Mouse (Mus musculus) frontal cortex, postnatal 14 days (tissue): ENCODE results near the gene Txnrd2.

Experiments
- DNase-seq, 2 experiments: peaks; one replicate each; pipeline ENCODE4 v3.0.0; 2022; ENCODE audit warnings: low spot score in 2 of 2

The Txnrd2 gene

DNA sequence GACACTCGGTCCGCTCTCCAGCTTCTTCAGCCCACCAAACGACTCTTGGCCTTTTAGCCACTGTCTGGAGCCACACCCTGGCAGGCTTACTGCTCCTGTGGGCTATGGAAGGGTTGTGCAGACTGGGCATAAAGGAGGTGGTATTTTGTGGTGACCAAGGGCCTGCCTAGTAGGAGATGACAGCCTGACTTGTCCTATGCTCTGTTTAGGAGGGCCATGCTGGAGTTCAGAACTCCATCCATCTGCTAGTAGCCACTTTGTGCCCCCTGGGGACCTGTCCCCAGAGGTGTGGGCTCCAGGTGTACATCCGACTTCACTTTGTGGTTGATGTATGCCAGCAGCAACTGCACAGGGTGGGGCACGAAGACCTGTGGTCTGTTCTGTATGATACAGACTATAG lies 32.6 kb upstream of the Txnrd2 start:
- DNase-seq, result no peak

- DNase-seq, result no peak
These were observed 32.1 kb upstream of the Txnrd2 start for GRCm38 (mm10) chr16:18394056-18394455.

- no peak for DNase-seq
These were observed 31.2 kb upstream of the Txnrd2 start for GRCm38 (mm10) chr16:18394777-18395619.

GRCm38 (mm10) chr16:18395620-18396036 lies 30.6 kb upstream of the Txnrd2 start:
- no peak for DNase-seq

GRCm38 (mm10) chr16:18396201-18396600 lies 30.0 kb upstream of the Txnrd2 start:
- no peak for DNase-seq

- no peak for DNase-seq
These were observed 29.2 kb upstream of the Txnrd2 start for GRCm38 (mm10) chr16:18396791-18397621.

- DNase-seq, result no peak
These were observed 26.2 kb upstream of the Txnrd2 start for GRCm38 (mm10) chr16:18400028-18400427.

DNA sequence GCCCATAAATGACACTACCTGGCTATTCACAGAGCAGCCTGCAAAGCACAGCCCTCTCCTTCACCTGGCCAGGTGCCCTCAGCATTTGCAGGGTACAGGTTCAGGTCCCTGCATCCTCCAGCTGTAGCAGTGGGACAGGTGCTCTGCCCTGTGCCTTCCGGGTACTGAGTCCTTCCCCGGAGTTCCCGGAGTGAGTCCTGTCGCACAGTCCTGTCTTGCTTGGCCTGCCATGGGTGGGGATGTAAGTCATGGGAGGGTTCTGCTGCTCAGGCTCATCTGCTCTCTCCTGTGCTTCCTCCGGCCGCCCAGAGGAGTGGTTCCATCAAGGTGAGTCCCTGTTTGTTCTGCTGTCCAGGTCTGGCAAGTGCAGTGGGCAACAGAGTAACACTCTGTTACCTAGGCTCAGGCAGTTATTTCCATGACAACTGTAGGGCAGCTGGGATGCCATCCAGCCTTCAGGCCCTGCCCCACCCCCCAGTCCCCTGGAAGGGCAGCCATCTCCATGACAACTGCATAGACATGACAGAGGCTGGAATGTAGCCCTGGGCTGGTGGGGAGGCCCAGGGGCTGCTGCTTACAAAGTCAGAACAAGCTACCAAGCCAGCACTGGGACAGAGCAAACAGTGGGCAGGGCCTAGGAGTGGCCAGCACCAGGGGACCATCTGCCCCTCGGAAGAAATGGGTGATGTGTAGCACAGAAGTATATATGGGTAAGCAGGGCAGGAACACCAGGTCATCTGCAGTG lies 25.5 kb upstream of the Txnrd2 start:
- no peak for DNase-seq

- DNase-seq, result no peak
These were observed 22.9 kb upstream of the Txnrd2 start for GRCm38 (mm10) chr16:18403285-18403684.

DNA sequence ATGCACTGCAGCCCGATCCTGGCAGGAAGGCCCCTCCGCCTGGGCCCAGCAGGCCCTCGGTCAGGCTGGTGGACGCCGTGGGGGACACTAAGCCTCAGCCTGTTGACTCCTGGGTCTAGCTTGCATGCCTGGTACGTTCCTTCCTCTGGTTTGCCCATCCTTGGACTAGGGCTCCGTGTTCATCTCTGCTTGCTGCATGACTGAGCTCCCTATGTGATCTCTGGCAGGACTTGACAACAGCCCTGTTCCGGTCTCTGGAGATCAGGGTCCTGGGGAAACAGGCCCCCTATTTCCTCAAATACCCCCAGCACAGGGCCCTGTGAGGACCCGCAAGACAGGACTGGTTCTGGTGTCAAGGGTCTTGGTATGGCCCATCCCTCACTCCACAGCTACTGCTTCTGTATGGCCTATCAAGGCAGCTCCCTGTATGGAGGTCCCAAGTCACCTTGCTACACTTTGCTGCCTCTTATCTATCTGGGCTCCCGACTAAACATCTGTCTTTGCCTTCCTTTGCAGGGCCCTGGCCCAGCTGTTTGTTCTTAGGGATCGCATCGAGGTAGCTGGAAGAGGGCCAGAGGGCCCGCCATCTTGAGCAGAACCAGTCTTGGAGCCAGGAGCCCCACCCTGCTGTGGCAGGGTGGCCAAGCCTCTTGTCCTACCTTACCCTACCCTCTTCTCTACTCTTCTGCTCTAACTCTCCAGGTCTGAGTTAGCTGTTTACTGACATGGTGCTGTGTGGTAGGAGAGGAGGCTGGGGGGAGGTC lies 20.9 kb upstream of the Txnrd2 start:
- no peak for DNase-seq

DNA sequence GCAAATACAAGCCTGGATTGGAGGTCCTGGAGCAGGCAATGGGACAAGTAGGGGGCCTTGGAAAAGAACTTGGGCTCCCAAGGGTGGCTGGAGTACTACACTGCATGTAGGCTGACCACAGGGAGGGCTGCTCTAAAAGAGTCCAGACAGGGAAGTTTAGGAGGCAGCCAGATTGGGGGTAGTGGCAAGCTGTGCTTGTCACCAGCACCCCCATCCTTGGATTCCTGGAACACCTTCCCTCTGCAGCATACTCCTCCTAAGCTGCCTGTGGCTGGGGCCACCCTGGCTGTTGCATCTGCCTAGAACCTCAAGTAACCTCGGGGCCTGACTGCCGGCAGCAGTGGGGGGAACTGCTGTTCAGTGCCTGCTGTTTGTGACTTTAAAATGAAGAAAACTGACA lies 20.3 kb upstream of the Txnrd2 start:
- no peak for DNase-seq

DNA sequence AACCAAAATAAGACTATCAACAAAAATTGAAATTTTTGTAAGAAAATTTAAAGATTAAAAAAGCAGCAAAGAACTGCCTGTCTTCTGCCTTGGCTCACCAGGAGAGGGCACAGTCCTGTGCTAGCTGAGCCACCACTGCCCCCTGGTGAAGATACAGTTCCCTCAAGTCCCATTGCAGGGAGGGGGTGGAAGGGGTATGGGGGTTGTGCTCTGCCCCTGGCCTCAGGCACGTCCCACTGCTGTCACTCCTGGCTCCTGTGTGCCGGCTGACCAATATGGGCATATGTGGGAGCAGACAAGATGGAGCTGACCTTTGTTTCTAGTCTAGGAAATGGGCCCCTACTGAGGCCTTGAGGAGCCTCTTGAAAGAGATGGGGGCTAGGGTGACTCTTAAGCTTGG lies 19.9 kb upstream of the Txnrd2 start:
- peak in 1 of 2 experiments; percentile 56 for DNase-seq

DNA sequence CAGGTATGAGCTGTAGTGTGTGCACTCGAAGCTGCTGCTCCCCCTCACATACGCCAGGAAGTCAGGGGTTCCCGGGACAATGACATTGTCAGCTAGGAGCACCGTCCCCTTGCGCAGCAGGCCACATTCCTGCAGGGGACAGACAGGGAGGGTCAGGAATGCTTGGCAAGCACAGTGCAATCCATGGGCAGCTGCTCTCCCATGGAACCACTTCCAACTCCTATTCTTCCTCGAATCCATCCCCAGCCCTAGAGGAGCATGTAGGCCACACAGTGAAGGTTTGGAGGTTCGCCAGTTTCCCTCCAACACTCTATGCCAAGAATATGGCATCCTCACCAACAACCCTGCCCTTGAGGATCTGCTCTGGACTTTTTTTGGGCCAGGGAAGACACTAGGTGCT lies 18.3 kb upstream of the Txnrd2 start:
- DNase-seq, result no peak

- DNase-seq, result no peak
These were observed 16.4 kb upstream of the Txnrd2 start for GRCm38 (mm10) chr16:18409776-18410175.

GRCm38 (mm10) chr16:18410418-18410817 lies 15.8 kb upstream of the Txnrd2 start:
- DNase-seq, result no peak

- DNase-seq, result no peak
These were observed 15.0 kb upstream of the Txnrd2 start for GRCm38 (mm10) chr16:18411026-18411649.

DNA sequence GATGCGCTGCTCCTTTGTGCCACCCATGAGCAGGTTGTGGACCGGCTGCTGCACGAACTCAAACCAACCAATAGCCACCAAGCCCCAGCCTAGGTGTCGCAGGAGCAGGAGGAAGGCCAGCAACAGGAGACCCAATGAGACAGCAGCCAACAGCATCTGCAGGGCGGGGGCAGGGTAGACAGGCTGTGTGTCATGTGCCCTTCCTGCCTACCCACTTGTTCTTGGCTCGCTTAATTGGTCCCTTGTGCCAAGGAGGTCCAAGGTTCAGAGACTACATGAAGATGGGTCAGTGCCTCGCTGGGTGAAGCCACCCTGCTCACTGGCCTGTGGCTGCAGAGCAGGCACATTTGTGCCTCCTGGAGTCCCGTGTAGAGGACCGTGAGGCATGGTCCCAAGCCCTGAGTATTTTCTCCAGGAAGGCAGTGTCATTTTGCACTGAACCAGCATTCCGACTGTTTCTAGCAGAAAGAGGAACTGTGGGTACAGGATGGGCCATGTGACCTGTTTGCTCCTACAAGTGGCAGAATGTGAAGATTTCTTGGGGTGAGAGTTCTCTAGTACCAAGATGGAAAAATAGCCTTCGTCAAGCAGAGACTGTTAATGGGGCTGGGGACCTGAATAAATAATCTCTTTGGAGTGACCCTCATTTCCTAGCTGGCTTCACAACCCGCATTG lies 14.2 kb upstream of the Txnrd2 start:
- no peak for DNase-seq

DNA sequence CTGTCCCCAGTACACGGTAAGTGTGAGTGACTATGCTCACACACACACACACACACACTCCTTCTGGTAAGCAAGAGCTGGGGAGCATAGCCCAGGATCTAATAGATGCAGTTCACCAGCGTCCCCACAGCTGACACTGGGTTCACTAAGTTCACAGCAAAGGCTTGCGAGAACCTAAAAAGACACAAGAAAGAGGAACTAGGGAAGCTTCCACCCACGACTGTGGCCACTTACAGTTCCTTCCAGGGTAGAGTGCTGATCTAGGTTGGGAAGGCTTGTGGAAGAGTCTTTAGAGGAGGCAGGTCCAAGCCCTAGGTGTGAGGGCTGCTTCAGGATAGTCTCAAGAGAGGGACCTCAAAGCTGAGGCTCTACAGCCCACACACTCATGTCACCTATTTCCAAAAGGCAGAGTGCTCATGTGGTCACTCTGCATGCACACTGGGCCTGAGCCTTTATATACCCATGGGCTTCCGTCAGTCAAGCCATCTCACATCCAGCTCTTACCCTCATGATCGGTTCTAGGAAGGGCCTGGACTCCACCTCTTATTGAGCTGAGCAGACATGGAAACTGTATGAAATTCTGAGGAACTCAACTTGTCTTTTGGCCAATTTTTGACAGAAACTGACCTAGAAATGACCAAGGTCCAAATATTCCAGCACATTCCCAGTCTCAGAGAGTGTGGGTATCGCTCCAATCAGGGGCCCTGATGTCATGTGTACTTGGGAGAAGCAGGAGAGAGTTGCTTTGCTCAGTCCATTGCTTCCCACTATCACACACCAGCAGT lies 13.0 kb upstream of the Txnrd2 start:
- DNase-seq, result no peak

- DNase-seq, result no peak
These were observed 10.0 kb upstream of the Txnrd2 start for GRCm38 (mm10) chr16:18416094-18416761.
